Mouse (Mus musculus) G1E (cell line): Measurements from ENCODE around the gene Rex1bd. TPM values are rescaled to one million over a fixed set of nuclear protein-coding genes. Genes with fewer than 3 reads are reported as not detected.

Experiments used
- ATAC-seq: 2 replicates; pipeline ENCODE4 v1.8.0; 2016; ENCODE audit warnings: mild to moderate bottlenecking; ENCODE audit not compliant: insufficient number of reproducible peaks, poor library complexity, low FRiP score, severe bottlenecking; ENCODE audit errors: extremely low read depth
- DNase-seq: peaks from one replicate; pipeline ENCODE4 v3.0.0; 2012; ENCODE audit warnings: low spot score
- H3K27me3 ChIP-seq: 2 replicates; pipeline ENCODE4 v1.6.1; 2012; ENCODE audit warnings: mild to moderate bottlenecking, low read length, inconsistent platforms; ENCODE audit not compliant: insufficient read depth
- H3K36me3 ChIP-seq: replicated peaks from 2 replicates; pipeline ENCODE3; 2012; ENCODE audit warnings: mild to moderate bottlenecking, inconsistent platforms
- H3K4me1 ChIP-seq: 2 replicates; pipeline ENCODE4 v1.6.1; 2012; ENCODE audit warnings: low read depth, low read length, inconsistent platforms, mixed read lengths; ENCODE audit not compliant: insufficient read depth
- H3K4me3 ChIP-seq: 2 replicates; pipeline ENCODE4 v1.5.1; 2012; ENCODE audit warnings: low read depth, mild to moderate bottlenecking, inconsistent platforms, low read length, moderate library complexity, mixed read lengths
- H3K9me3 ChIP-seq: replicated peaks from 2 replicates; pipeline ENCODE4 v1.6.1; 2012; ENCODE audit warnings: inconsistent platforms
- CTCF ChIP-seq: IDR thresholded peaks from 2 replicates; pipeline ENCODE4 v1.5.1; 2012; ENCODE audit warnings: low read depth, low read length, inconsistent platforms, mixed read lengths
- GATA1 ChIP-seq: IDR thresholded peaks from 2 replicates; pipeline ENCODE4 v1.6.1; 2012; ENCODE audit warnings: borderline replicate concordance, low read length, inconsistent platforms, mixed read lengths
- GATA2 ChIP-seq: IDR thresholded peaks from 2 replicates; pipeline ENCODE4 v1.6.1; 2012; ENCODE audit warnings: low read depth, low read length, inconsistent platforms, borderline replicate concordance
- POLR2AphosphoS5 ChIP-seq: IDR thresholded peaks from 2 replicates; pipeline ENCODE4 v1.6.1; 2012; ENCODE audit warnings: low read depth, low read length, inconsistent platforms; ENCODE audit not compliant: insufficient replicate concordance
- TAL1 ChIP-seq: conservative IDR thresholded peaks from 2 replicates; pipeline ENCODE4 v1.6.1; 2012; ENCODE audit warnings: low read depth, low read length, inconsistent platforms, mixed read lengths
- polyA plus RNA-seq: library from polyadenylated mRNA; stranded (reverse); fragments of >175 nt; gene quantifications from 2 replicates; pipeline ENCODE4 v1.2.3, GENCODE M21; 2012
- total RNA-seq, 2 experiments: library from RNA; stranded (forward) in 1 of 2; stranded (reverse) in 1 of 2; fragments of 200-1000 nt in 1 of 2; fragments of >200 nt in 1 of 2; fragmentation: Nextera tagmentation in 1 of 2; gene quantifications; 2 replicates each; pipeline ENCODE4 v1.2.3; 2014 to 2017

The Rex1bd gene
- total and polyA plus RNA-seq, 3 experiments, result 44.2 to 187 (median 86.9) TPM

- TF ChIP-seq GATA2 (no peak), GATA1 (no peak), CTCF (no peak), TAL1 (no peak), POLR2AphosphoS5 (no peak)
- Histone ChIP-seq H3K9me3 (no peaks in the 10 kb centered on the region), H3K36me3 (peaks cover 34% of the 10 kb centered on the region), H3K4me3 (no peak overlapping the region; the same call in 1 of the 2 replicates), H3K27me3 (peaks cover 46% of the 10 kb centered on the region), H3K4me1 (peaks cover 55% of the 10 kb centered on the region)
- no peak for ATAC-seq
- DNase-seq, result no peak
Observed at GRCm38 (mm10) chr8:70500386-70501301, 5.9 kb downstream of the Rex1bd start.

GRCm38 (mm10) chr8:70495771-70496062 is 10.8 kb downstream of the Rex1bd start:
- peaks cover 35% of the 10 kb centered on the region for H3K4me1 ChIP-seq
- H3K9me3 ChIP-seq, result no peaks in the 10 kb centered on the region
- peaks cover 91% of the 10 kb centered on the region for H3K27me3 ChIP-seq
- ATAC-seq (no peak), DNase-seq (no peak)
- no peaks in the 10 kb centered on the region for H3K36me3 ChIP-seq
- H3K4me3 ChIP-seq, result no peak overlapping the region
- no peak for TF ChIP-seq POLR2AphosphoS5
- TF ChIP-seq GATA1, result no peak
- TF ChIP-seq CTCF, result no peak
- TF ChIP-seq GATA2, result no peak
- no peak for TF ChIP-seq TAL1

- H3K36me3 ChIP-seq, result no peaks in the 10 kb centered on the region
Observed at GRCm38 (mm10) chr8:70495001-70495770, 11.4 kb downstream of the Rex1bd start.

GRCm38 (mm10) chr8:70494416-70494945 is 12.1 kb downstream of the Rex1bd start:
- no peaks in the 10 kb centered on the region for H3K9me3 ChIP-seq
- peaks cover 27% of the 10 kb centered on the region for H3K4me1 ChIP-seq
- no peaks in the 10 kb centered on the region for H3K36me3 ChIP-seq
- DNase-seq, result no peak
- H3K27me3 ChIP-seq, result peaks cover 98% of the 10 kb centered on the region
- no peak overlapping the region for H3K4me3 ChIP-seq
- no peak for TF ChIP-seq TAL1
- no peak for TF ChIP-seq POLR2AphosphoS5
- no peak for TF ChIP-seq GATA2
- no peak for TF ChIP-seq GATA1
- TF ChIP-seq CTCF, result no peak
- no peak for ATAC-seq

More at GRCm38 (mm10) chr8:70495001-70495770, 11.4 kb downstream of the Rex1bd start:
- ATAC-seq (no peak), DNase-seq (no peak)
- Histone ChIP-seq H3K27me3 (peaks cover 97% of the 10 kb centered on the region), H3K4me3 (no peak overlapping the region), H3K9me3 (no peaks in the 10 kb centered on the region), H3K4me1 (peaks cover 30% of the 10 kb centered on the region)
- no peak for TF ChIP-seq POLR2AphosphoS5
- TF ChIP-seq CTCF, result no peak
- TF ChIP-seq GATA2, result no peak
- no peak for TF ChIP-seq TAL1
- no peak for TF ChIP-seq GATA1

GRCm38 (mm10) chr8:70493692-70494415 is 12.7 kb downstream of the Rex1bd start:
- DNase-seq, result no peak
- Histone ChIP-seq H3K4me3 (no peak overlapping the region; the same call in 1 of the 2 replicates), H3K4me1 (peaks cover 27% of the 10 kb centered on the region), H3K36me3 (no peaks in the 10 kb centered on the region), H3K27me3 (peaks cover 98% of the 10 kb centered on the region), H3K9me3 (no peaks in the 10 kb centered on the region)
- TF ChIP-seq TAL1 (no peak), GATA2 (no peak), CTCF (no peak), POLR2AphosphoS5 (no peak), GATA1 (no peak)
- ATAC-seq, result no peak
